Mouse (Mus musculus): Measurements from ENCODE around the gene Cnn3.

GRCm38 (mm10) chr3:121489462-121490118 is 63.3 kb downstream of the Cnn3 start:
- TF ChIP-seq CTCF (IDR thresholded peaks at IDR 0.05) (no peak), POLR2A (IDR thresholded peaks at IDR 0.05; ENCODE audit: insufficient read depth, low read depth, low read length) (no peak)
